Comparison of ENCODE assay signal across 8 mouse cellular contexts in the genomic region with DNA sequence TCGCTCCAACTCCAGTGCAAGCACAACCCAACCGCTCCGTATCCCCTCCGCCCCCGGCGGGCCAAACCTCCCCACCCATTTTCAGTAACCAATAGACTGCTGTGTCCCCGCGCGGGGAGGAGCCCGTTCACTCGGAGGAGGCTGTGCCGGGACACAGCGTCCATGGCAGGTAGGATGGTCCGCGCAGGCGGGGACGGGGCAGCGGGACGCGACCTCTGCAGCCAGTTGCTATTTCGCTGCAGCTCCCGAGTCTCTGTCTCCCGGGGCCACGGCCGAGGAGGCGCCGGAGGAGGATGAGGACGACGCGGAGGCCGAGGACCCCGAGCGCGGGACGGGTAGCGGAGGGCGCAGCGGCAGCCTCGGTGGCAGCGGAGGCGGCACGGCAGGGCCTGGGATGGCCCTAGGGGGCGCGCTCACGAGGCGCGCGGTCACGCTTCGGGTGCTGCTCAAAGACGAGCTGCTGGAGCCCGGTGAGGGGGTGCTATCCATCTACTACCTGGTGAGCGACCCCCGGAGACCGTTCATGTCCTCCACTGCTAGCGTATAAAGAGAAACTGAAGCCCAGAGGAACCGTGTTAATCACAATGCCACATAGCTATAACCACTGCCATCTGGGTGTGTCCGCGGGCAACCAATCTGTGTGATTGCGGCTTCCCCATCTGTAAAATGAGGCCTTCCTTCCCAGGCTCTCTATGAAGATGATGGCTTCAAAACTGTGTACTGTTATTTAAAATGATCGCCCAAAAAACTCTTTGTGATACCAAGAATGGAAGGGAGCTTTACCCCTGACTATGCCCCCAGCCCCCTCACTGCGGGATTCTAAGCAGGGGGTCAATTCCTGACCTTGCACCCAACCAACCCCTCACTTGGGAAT. TPM values are rescaled to one million over a fixed set of nuclear protein-coding genes. Genes with fewer than 3 reads are reported as not detected.
DNase-seq lines count a peak whose midpoint lies in the region; ATAC-seq and TF ChIP-seq lines count a peak whose summit lies in the region.

No protein-coding gene starts in this region.

- H3K4me2 ChIP-seq in heart, embryonic 12.5 days = peak overlapping the region; percentile 95
- H3K4me2 ChIP-seq in kidney, postnatal 0 days (ENCODE audit: low read length) = peak overlapping the region; percentile 99
- peak overlapping the region; percentile 99 for H3K4me2 ChIP-seq in liver, embryonic 11.5 days
- peak overlapping the region; percentile 89 for H3K4me2 ChIP-seq in stomach, embryonic 14.5 days (replicated peaks; ENCODE audit: low read depth, low read length)

- H3ac ChIP-seq in C2C12 (ENCODE audit: control insufficient read depth, insufficient read length, low read depth) = peak overlapping the region; percentile 94

- H3K9ac ChIP-seq in heart, embryonic 12.5 days = peak overlapping the region; percentile 78
- H3K9ac ChIP-seq in kidney, postnatal 0 days (ENCODE audit: low read depth, low read length) = peak overlapping the region; percentile 69
- H3K9ac ChIP-seq in liver, embryonic 11.5 days (ENCODE audit: low read depth, low read length) = peak overlapping the region; percentile 65
- H3K9ac ChIP-seq in stomach, embryonic 14.5 days (replicated peaks; ENCODE audit: low read depth, low read length) = peak overlapping the region; percentile 67

- peaks cover 3% of the 10 kb centered on the region for H3K27me3 ChIP-seq in C2C12 (ENCODE audit: control insufficient read depth, insufficient read depth, insufficient read length)
- H3K27me3 ChIP-seq in erythroblast, embryonic 14.5 days (ENCODE audit: control insufficient read depth) = peaks cover 11% of the 10 kb centered on the region
- H3K27me3 ChIP-seq in heart, embryonic 12.5 days (replicated peaks) = no peaks in the 10 kb centered on the region
- H3K27me3 ChIP-seq in kidney, postnatal 0 days (ENCODE audit: insufficient read depth, low read length) = no peaks in the 10 kb centered on the region
- H3K27me3 ChIP-seq in liver, embryonic 11.5 days (replicated peaks; ENCODE audit: control insufficient read depth, insufficient read depth, low read length) = 0 out of 2 replicates have a peak, but pooled peaks cover 2% of the 10 kb centered on the region
- no peaks in the 10 kb centered on the region for H3K27me3 ChIP-seq in stomach, embryonic 14.5 days (ENCODE audit: control insufficient read depth, insufficient read depth, low read length)

- DNase-seq in brain, embryonic 14.5 days (ENCODE audit: low read depth) = peak; percentile 97
- peak; percentile 97 for DNase-seq in kidney, postnatal 0 days (ENCODE audit: low spot score)
- peak; percentile 92 for DNase-seq in liver, embryonic 11.5 days (ENCODE audit: low spot score)
- peak; percentile 92 for DNase-seq in naive thymus-derived CD4-positive, alpha-beta T cell, adult 2 months (ENCODE audit: low read depth)

- 2% methylated on average over 60 of the region's 62 CpGs for WGBS in heart, embryonic 12.5 days
- under 1% methylated on average over 62 of the region's 62 CpGs for WGBS in kidney, postnatal 0 days
- WGBS in liver, embryonic 11.5 days = 2% methylated on average over 62 of the region's 62 CpGs
- WGBS in stomach, embryonic 14.5 days = 1% methylated on average over 62 of the region's 62 CpGs

- ATAC-seq in heart, embryonic 12.5 days (ENCODE audit: insufficient number of reproducible peaks, low FRiP score) = peak; percentile 90
- ATAC-seq in kidney, postnatal 0 days (replicated peaks; ENCODE audit: low FRiP score, low read depth) = peak; percentile 87
- ATAC-seq in liver, embryonic 11.5 days (replicated peaks; ENCODE audit: low FRiP score) = peak; percentile 90
- peak; percentile 90 for ATAC-seq in stomach, embryonic 14.5 days (ENCODE audit: insufficient number of reproducible peaks, insufficient read depth, low FRiP score, low read depth)

- peak; percentile 88 for TF ChIP-seq POLR2A in brain, embryonic 14.5 days (IDR thresholded peaks at IDR 0.05; ENCODE audit: borderline replicate concordance, extremely low read depth, insufficient read depth, insufficient read length, poor library complexity, severe bottlenecking)

- peaks cover 11% of the 10 kb centered on the region for H3K36me3 ChIP-seq in C2C12 (ENCODE audit: control insufficient read depth, insufficient read depth)
- H3K36me3 ChIP-seq in erythroblast, embryonic 14.5 days (ENCODE audit: control insufficient read depth) = peaks cover 13% of the 10 kb centered on the region
- peaks cover 29% of the 10 kb centered on the region for H3K36me3 ChIP-seq in heart, embryonic 12.5 days
- no peaks in the 10 kb centered on the region for H3K36me3 ChIP-seq in kidney, postnatal 0 days (ENCODE audit: insufficient read depth, low read length)
- peaks cover 6% of the 10 kb centered on the region for H3K36me3 ChIP-seq in liver, embryonic 11.5 days (ENCODE audit: control insufficient read depth, insufficient read depth, low read length)
- H3K36me3 ChIP-seq in stomach, embryonic 14.5 days (ENCODE audit: control insufficient read depth, insufficient read depth, low read length) = peaks cover 19% of the 10 kb centered on the region

- peak overlapping the region; percentile 69 for H3K4me3 ChIP-seq in C2C12 (ENCODE audit: insufficient read depth, poor library complexity, severe bottlenecking)
- peak overlapping the region; percentile 87 for H3K4me3 ChIP-seq in erythroblast, embryonic 14.5 days (replicated peaks)
- H3K4me3 ChIP-seq in heart, embryonic 12.5 days = peak overlapping the region; percentile 81
- H3K4me3 ChIP-seq in kidney, postnatal 0 days (replicated peaks; ENCODE audit: low read depth, low read length) = peak overlapping the region; percentile 72
- H3K4me3 ChIP-seq in liver, embryonic 11.5 days (ENCODE audit: low read depth, low read length) = peak overlapping the region; percentile 83
- peak overlapping the region; percentile 70 for H3K4me3 ChIP-seq in stomach, embryonic 14.5 days (ENCODE audit: low read depth, low read length)

- no peaks in the 10 kb centered on the region for H3K9me3 ChIP-seq in erythroblast, embryonic 14.5 days (ENCODE audit: control insufficient read depth, low read length)
- H3K9me3 ChIP-seq in heart, embryonic 12.5 days (replicated peaks) = no peaks in the 10 kb centered on the region
- no peaks in the 10 kb centered on the region for H3K9me3 ChIP-seq in kidney, postnatal 0 days (replicated peaks; ENCODE audit: low read length)
- no peaks in the 10 kb centered on the region for H3K9me3 ChIP-seq in liver, embryonic 11.5 days (ENCODE audit: control insufficient read depth, low read length)
- H3K9me3 ChIP-seq in stomach, embryonic 14.5 days (ENCODE audit: control insufficient read depth, low read depth, low read length) = no peaks in the 10 kb centered on the region

- peak overlapping the region; percentile 84 for H3K27ac ChIP-seq in heart, embryonic 12.5 days (ENCODE audit: poor library complexity, severe bottlenecking)
- peak overlapping the region; percentile 88; the same call in 1 of the 2 replicates for H3K27ac ChIP-seq in kidney, postnatal 0 days
- H3K27ac ChIP-seq in liver, embryonic 11.5 days (ENCODE audit: low read depth, low read length) = peak overlapping the region; percentile 87
- H3K27ac ChIP-seq in stomach, embryonic 14.5 days (ENCODE audit: low read length) = peak overlapping the region; percentile 84

- H3K79me2 ChIP-seq in C2C12 (ENCODE audit: control insufficient read depth, insufficient read depth) = peaks cover 19% of the 10 kb centered on the region

- H3K4me1 ChIP-seq in erythroblast, embryonic 14.5 days (ENCODE audit: control insufficient read depth) = peaks cover 37% of the 10 kb centered on the region
- peaks cover 33% of the 10 kb centered on the region for H3K4me1 ChIP-seq in heart, embryonic 12.5 days (replicated peaks)
- H3K4me1 ChIP-seq in kidney, postnatal 0 days (replicated peaks; ENCODE audit: insufficient read depth, low read length) = peaks cover 15% of the 10 kb centered on the region
- H3K4me1 ChIP-seq in liver, embryonic 11.5 days (replicated peaks; ENCODE audit: control insufficient read depth, insufficient read depth, low read length) = peaks cover 17% of the 10 kb centered on the region
- H3K4me1 ChIP-seq in stomach, embryonic 14.5 days (ENCODE audit: control insufficient read depth, insufficient read depth, low read length) = peaks cover 11% of the 10 kb centered on the region

- TF ChIP-seq CTCF in C2C12 (IDR thresholded peaks at IDR 0.05; ENCODE audit: control insufficient read depth, insufficient read depth, insufficient read length) = peak; percentile 93
- TF ChIP-seq CTCF in brain, embryonic 14.5 days (IDR thresholded peaks at IDR 0.05; ENCODE audit: borderline replicate concordance, extremely low read depth, insufficient read depth, insufficient read length) = peak; percentile 31; the same call in 1 of the 2 replicates
- TF ChIP-seq CTCF in kidney, postnatal 0 days (IDR thresholded peaks at IDR 0.05; ENCODE audit: low read depth) = peak; percentile 58

- H3K79me3 ChIP-seq in C2C12 (ENCODE audit: low read depth) = no peaks in the 10 kb centered on the region

RNA-seq across cellular contexts. Expression of gene Mpnd, which starts 3.8 kb away (rescaled TPM):
- polyA plus RNA-seq in C2C12 (2012; fragmentation: generic; extraction: Trizol) = 55.4 TPM
- polyA plus RNA-seq in brain, embryonic 14.5 days (2012; rRNA removed) = 223 and 288 TPM in 2 replicates
- 0.76 and 1.1 TPM in 2 replicates for polyA plus RNA-seq in erythroblast, embryonic 14.5 days (2012)
- 75.4 and 78.7 TPM in 2 replicates for polyA plus RNA-seq in heart, embryonic 12.5 days (2016; fragmentation: Nextera tagmentation; extraction: Ambion mirVana)
- polyA plus RNA-seq in kidney, postnatal 0 days (2015; fragmentation: Nextera tagmentation; extraction: Ambion mirVana) = 75.6 and 83.9 TPM in 2 replicates
- polyA plus RNA-seq in liver, embryonic 11.5 days (2014; fragmentation: Nextera tagmentation; extraction: Ambion mirVana) = 42.5 and 47.9 TPM in 2 replicates
- 97.9 and 102 TPM in 2 replicates for polyA plus RNA-seq in stomach, embryonic 14.5 days (2014; fragmentation: Nextera tagmentation; extraction: Ambion mirVana)

RNA-seq across cellular contexts. Expression of gene Stap2, which starts 3.9 kb away (rescaled TPM):
- polyA plus RNA-seq in C2C12 (2012; fragmentation: generic; extraction: Trizol) = 0.48 TPM
- 5.7 and 7.5 TPM in 2 replicates for polyA plus RNA-seq in brain, embryonic 14.5 days (2012; rRNA removed)
- polyA plus RNA-seq in erythroblast, embryonic 14.5 days (2012) = 0.04 TPM in 1 of 2 replicates, not detected in the other
- polyA plus RNA-seq in heart, embryonic 12.5 days (2016; fragmentation: Nextera tagmentation; extraction: Ambion mirVana) = 10.2 and 10.4 TPM in 2 replicates
- polyA plus RNA-seq in kidney, postnatal 0 days (2015; fragmentation: Nextera tagmentation; extraction: Ambion mirVana) = 21.8 and 22.0 TPM in 2 replicates
- polyA plus RNA-seq in liver, embryonic 11.5 days (2014; fragmentation: Nextera tagmentation; extraction: Ambion mirVana) = 3.4 and 3.5 TPM in 2 replicates
- 19.7 and 23.8 TPM in 2 replicates for polyA plus RNA-seq in stomach, embryonic 14.5 days (2014; fragmentation: Nextera tagmentation; extraction: Ambion mirVana)

RNA-seq across cellular contexts. Expression of gene Fsd1, which starts 23.0 kb away (rescaled TPM):
- 1.2 TPM for polyA plus RNA-seq in C2C12 (2012; fragmentation: generic; extraction: Trizol)
- polyA plus RNA-seq in brain, embryonic 14.5 days (2012; rRNA removed) = 130 and 155 TPM in 2 replicates
- polyA plus RNA-seq in erythroblast, embryonic 14.5 days (2012) = not detected in 2 replicates
- polyA plus RNA-seq in heart, embryonic 12.5 days (2016; fragmentation: Nextera tagmentation; extraction: Ambion mirVana) = 5.2 and 5.6 TPM in 2 replicates
- polyA plus RNA-seq in kidney, postnatal 0 days (2015; fragmentation: Nextera tagmentation; extraction: Ambion mirVana) = 6.7 and 7.2 TPM in 2 replicates
- polyA plus RNA-seq in liver, embryonic 11.5 days (2014; fragmentation: Nextera tagmentation; extraction: Ambion mirVana) = 6.4 and 8.8 TPM in 2 replicates
- polyA plus RNA-seq in stomach, embryonic 14.5 days (2014; fragmentation: Nextera tagmentation; extraction: Ambion mirVana) = 13.7 and 17.6 TPM in 2 replicates

RNA-seq across cellular contexts. Expression of gene Sh3gl1, which starts 27.1 kb away (rescaled TPM):
- polyA plus RNA-seq in C2C12 (2012; fragmentation: generic; extraction: Trizol) = 83.9 TPM
- 90.3 and 121 TPM in 2 replicates for polyA plus RNA-seq in brain, embryonic 14.5 days (2012; rRNA removed)
- 5.9 TPM in 2 replicates for polyA plus RNA-seq in erythroblast, embryonic 14.5 days (2012)
- polyA plus RNA-seq in heart, embryonic 12.5 days (2016; fragmentation: Nextera tagmentation; extraction: Ambion mirVana) = 93.2 and 96.6 TPM in 2 replicates
- polyA plus RNA-seq in kidney, postnatal 0 days (2015; fragmentation: Nextera tagmentation; extraction: Ambion mirVana) = 115 and 129 TPM in 2 replicates
- polyA plus RNA-seq in liver, embryonic 11.5 days (2014; fragmentation: Nextera tagmentation; extraction: Ambion mirVana) = 96.4 and 99.1 TPM in 2 replicates
- 127 and 136 TPM in 2 replicates for polyA plus RNA-seq in stomach, embryonic 14.5 days (2014; fragmentation: Nextera tagmentation; extraction: Ambion mirVana)

RNA-seq across cellular contexts. Expression of gene Chaf1a, which starts 30.9 kb away (rescaled TPM):
- 39.9 TPM for polyA plus RNA-seq in C2C12 (2012; fragmentation: generic; extraction: Trizol)
- 9.7 and 11.3 TPM in 2 replicates for polyA plus RNA-seq in brain, embryonic 14.5 days (2012; rRNA removed)
- 10.0 and 11.6 TPM in 2 replicates for polyA plus RNA-seq in erythroblast, embryonic 14.5 days (2012)
- 22.0 and 22.6 TPM in 2 replicates for polyA plus RNA-seq in heart, embryonic 12.5 days (2016; fragmentation: Nextera tagmentation; extraction: Ambion mirVana)
- 11.1 and 11.2 TPM in 2 replicates for polyA plus RNA-seq in kidney, postnatal 0 days (2015; fragmentation: Nextera tagmentation; extraction: Ambion mirVana)
- 32.0 and 32.6 TPM in 2 replicates for polyA plus RNA-seq in liver, embryonic 11.5 days (2014; fragmentation: Nextera tagmentation; extraction: Ambion mirVana)
- 19.2 and 19.6 TPM in 2 replicates for polyA plus RNA-seq in stomach, embryonic 14.5 days (2014; fragmentation: Nextera tagmentation; extraction: Ambion mirVana)

Comparison
In these comparisons a context has a peak if more than half of its experiments do, and no peak if none do; other contexts are left out.
1. Peak in every context shown above with its lines: DNase-seq, ATAC-seq, H3K4me3 ChIP-seq and H3K27ac ChIP-seq.
2. CTCF ChIP-seq: peak in every context shown above with its lines; median percentile 93 in C2C12; 58 in kidney, postnatal 0 days; 31 in brain, embryonic 14.5 days.
3. RNA of gene Mpnd, which starts 3.8 kb away (polyA plus RNA-seq): 223 to 288 TPM in brain, embryonic 14.5 days, 97.9 to 102 TPM in stomach, embryonic 14.5 days, 75.6 to 83.9 TPM in kidney, postnatal 0 days, 75.4 to 78.7 TPM in heart, embryonic 12.5 days, 55.4 TPM in C2C12 (single experiment) and 42.5 to 47.9 TPM in liver, embryonic 11.5 days; 0.76 to 1.1 TPM in erythroblast, embryonic 14.5 days; every median in the first group is over 10 times any median in the second.